Mouse (Mus musculus) left cerebral cortex, adult 2 months (tissue): ENCODE measurements around the gene Tesk1. TPM values are rescaled to one million over a fixed set of nuclear protein-coding genes. Genes with fewer than 3 reads are reported as not detected.
"Not testable (repeated sequence)": the region's sequence is repeated elsewhere in the genome, so short reads cannot be mapped to it uniquely, and the experiment has no call there.

Experiments used
- DNase-seq, 2 experiments: peaks; one replicate each; pipeline ENCODE4 v3.0.0; 2021 to 2022; ENCODE audit warnings: low spot score in 2 of 2, mixed read lengths in 1 of 2; ENCODE audit errors: extremely low spot score in 1 of 2
- H3K27ac ChIP-seq: fragments of 200-600 bp; 2 replicates; pipeline ENCODE4 v1.8.1; 2022
- H3K4me3 ChIP-seq: fragments of 200-600 bp; 2 replicates; pipeline ENCODE4 v1.8.1; 2022
- CTCF ChIP-seq: fragments of 200-600 bp; IDR thresholded peaks from 2 replicates; pipeline ENCODE4 v1.8.1; 2022; ENCODE audit warnings: antibody characterized with exemption, mild to moderate bottlenecking, moderate library complexity
- intact Hi-C: fragments of 180-260 bp; cut with DNase I; formaldehyde crosslinking; loops from one replicate; pipeline ENCODE4 v1.15.1; 2025
- total RNA-seq, 2 experiments: library from RNA; stranded (reverse); gene quantifications; 2 replicates each; pipeline ENCODE4 v1.2.3; 2021

The Tesk1 gene
- total RNA-seq, 2 experiments from 2014 or later, result 102 to 103 TPM

DNA sequence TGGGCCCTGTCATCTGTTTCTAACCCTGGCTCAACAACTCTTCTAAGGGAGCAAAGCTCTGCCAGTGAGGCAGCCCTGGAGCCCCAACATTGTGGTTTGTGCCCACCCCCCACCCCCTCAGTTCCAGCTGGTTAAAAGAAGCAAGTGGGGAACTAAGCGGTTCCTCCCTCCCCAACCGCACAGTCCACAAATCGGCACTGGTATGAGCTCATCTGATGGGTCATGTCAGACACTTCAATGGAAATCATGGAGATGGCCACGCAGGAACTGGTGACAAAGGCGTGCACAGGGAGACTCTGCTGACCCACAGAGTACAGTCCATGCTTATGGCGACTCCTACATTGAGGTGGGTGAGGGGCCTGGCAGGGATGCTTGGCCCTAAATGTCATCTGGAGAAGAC, 24.2 kb downstream of the Tesk1 start:
- TF ChIP-seq CTCF, result no peak
- intact Hi-C loops, result no loop called here
- Histone ChIP-seq H3K4me3 (no peak overlapping the region), H3K27ac (no peak overlapping the region)
- no peak for DNase-seq

DNA sequence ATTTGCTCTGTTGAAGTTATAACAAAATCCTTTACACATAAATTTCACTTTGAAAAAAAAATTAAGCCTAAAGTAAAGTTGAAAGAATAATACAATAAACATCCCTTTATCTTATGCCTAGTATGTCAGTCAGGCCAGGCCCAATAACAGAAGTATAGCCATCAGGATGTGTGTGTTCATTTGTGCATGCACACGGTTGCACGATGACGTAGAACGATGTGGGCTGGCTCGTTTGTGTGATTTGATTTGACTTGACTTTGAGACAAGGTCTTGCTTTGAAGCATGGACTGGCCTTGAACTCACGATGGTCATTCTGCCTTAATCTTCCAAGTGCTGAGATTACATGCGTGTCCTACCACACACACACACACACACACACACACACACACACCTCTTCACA, 25.1 kb downstream of the Tesk1 start:
- H3K4me3 ChIP-seq, result no peak overlapping the region
- TF ChIP-seq CTCF, result no peak
- intact Hi-C loops, result no loop called here
- no peak overlapping the region for H3K27ac ChIP-seq
- DNase-seq, result no peak

DNA sequence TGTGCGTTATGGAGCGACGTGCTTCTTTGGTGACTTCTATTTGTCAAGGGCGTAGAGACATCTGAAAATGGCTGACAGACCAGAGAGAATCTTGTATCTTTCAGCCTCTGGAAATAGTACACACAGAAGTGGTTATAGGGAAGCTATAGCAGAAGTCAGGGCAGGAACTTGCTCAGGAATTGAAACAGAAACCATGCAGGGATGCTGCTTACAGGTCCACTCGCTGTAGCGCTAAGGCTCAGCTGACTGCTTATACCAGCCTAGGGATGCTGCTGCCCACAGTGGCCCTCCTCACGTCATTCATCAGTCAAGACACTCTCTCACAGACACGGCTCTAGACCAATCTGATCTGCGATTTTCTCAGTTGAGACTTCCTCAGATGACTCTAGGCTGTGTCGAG, 28.6 kb downstream of the Tesk1 start:
- no peak for DNase-seq
- Histone ChIP-seq H3K4me3 (no peak overlapping the region), H3K27ac (no peak overlapping the region)
- intact Hi-C loops, result no loop called here
- TF ChIP-seq CTCF, result no peak

DNA sequence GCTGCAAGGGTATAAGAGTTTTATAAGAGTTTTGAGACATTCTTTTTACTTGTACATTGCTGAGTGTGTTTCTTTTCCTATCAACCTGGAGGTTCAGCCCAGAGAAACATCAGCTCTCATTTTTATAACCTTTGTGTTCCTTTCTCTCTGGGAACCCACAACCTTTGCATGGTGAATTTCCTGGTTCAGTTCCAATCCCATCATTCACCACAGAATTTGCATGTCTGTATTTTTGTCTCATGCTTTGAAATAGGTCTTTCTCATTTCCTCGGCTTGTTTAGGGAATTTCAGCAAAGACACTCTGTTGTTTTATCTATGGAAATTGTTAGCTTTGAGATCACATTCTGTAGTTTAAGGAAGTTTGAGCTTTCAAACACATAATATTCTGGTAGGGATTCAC, 31.9 kb downstream of the Tesk1 start:
- TF ChIP-seq CTCF, result no peak

DNA sequence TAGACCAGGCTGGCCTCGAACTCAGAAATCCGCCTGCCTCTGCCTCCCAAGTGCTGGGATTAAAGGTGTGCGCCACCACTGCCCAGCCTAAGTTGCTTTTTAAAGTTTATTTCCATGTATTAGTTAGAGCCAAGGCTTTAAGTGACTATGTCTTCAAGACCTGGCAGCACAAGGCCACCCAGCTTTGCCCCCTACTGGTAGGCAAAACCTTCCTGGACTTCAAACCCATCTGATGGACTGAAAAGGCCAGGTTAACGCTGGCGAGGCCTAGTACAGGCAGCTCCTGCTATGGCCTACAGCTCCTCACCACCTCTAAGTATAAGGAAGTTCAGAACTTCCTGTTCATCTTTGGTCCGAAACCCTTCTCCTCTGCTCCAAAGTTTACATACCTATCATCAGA, 34.9 kb downstream of the Tesk1 start:
- no peak; the same call in none of the 2 replicates for TF ChIP-seq CTCF
- intact Hi-C loops, result no loop called here
- no peak for DNase-seq
- Histone ChIP-seq H3K27ac (no peak overlapping the region), H3K4me3 (no peak overlapping the region)

More for the DNA sequence above, 31.9 kb downstream of the Tesk1 start:
- intact Hi-C loops, result no loop called here
- no peak overlapping the region for H3K27ac ChIP-seq
- no peak overlapping the region for H3K4me3 ChIP-seq
- DNase-seq, result no peak

DNA sequence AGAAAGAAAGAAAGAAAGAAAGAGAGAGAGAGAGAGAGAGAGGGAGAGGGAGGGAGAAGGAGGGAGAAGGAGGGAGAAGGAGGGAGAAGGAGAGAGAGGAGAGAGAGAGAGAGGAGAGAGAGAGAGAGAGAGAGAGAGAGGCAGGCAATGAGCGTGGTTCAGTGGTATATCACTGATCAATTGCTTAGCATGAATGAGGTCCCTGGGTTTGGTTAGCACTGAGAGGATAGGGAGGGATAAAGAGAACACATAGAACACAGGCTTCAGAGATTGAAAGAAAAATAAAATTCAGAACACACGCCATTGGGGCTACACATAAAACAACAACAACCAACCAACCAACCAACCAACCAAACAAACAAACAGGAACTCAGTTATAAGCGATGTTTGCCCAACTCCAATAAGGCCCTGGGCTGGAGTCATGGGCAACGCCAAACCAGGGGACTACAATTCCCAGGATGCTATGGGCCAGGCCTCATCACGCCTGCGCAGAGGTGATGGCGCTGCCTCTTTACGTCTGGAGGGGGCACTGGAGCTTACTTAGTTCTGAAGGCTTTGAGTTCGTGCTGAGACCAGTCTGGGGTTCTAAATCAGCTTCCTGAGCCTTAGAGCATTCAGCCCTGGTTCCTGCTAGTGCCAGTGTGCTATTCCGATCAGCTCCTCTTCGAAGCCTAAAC, 36.3 kb downstream of the Tesk1 start:
- peak overlapping the region; percentile 44 for H3K4me3 ChIP-seq
- H3K27ac ChIP-seq, result peak overlapping the region; percentile 62
- peak; percentile 61 for TF ChIP-seq CTCF
- peak; percentile 80 to 84 for DNase-seq
- intact Hi-C loops, result loop anchor here (1.0 kb wide), 1 partner anchor 36 kb away; no protein-coding TSS in a partner anchor

DNA sequence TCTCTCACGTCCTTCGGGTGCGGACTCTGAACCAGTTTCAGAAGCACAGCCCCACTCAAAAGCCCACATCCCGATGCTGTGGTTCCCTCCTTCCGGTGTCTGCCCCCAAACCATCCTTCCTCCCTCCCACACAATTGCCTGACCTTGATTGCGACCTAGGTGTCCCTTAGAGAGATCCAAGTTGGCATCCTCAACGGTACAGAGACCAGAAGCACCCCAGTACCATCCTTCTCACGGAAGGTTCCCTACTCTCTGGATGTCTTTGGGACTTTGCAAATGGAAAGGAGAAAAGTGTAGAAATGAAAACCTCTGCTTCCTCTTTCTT, 36.8 kb downstream of the Tesk1 start:
- Histone ChIP-seq H3K4me3 (peak overlapping the region; percentile 44), H3K27ac (peak overlapping the region; percentile 62)
- intact Hi-C loops, result loop anchor here (1.0 kb wide), 1 partner anchor 36 kb away; no protein-coding TSS in a partner anchor
- TF ChIP-seq CTCF, result no peak
- DNase-seq, result no peak

DNA sequence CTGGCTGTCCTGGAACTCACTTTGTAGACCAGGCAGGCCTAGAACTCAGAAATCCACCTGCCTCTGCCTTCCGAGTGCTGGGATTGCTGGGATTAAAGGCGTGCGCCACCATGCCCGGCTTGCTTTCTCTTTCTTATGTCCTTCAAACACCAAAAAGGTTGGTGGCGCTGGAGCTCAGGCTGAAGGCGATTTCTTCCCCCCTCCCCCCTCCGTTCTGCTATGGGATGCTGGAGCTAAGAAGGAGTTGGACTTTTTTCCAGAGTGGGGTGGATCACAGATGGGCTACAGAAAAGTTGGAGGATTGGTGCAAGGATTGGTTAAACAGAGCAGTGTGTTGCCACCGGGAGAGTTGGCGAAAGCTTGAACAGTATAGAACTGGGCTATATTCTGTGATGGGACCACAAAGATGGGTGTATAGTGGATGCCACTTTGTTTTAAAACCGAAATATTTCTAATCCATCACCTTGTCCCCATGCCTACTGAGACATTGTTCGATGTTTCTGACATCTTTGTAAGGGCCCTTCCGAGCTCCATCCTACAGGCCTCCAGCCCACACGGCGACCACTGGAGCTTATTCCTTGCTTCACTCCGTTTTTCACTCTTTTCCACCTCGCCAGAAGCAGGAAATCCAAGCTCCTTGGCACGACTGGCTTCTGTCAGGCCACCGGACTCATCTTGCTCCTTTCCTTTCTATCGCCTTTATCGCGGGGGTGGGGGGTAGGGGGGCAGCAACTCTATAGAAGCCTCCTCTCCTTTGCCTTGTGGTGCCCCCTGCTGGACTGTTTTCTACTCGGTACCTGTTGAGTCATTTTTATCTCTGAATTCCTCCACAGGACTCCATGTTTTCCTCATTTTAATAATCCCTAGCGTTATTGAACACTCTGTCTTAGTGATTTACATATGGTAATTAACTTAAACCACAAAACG, 37.4 kb downstream of the Tesk1 start:
- intact Hi-C loops, result loop anchor here (1.0 kb wide), 1 partner anchor 37 kb away; no protein-coding TSS in a partner anchor
- peak; percentile 55 for TF ChIP-seq CTCF
- H3K4me3 ChIP-seq, result no peak overlapping the region
- DNase-seq, result peak in 1 of 2 experiments; percentile 36
- no peak overlapping the region for H3K27ac ChIP-seq

DNA sequence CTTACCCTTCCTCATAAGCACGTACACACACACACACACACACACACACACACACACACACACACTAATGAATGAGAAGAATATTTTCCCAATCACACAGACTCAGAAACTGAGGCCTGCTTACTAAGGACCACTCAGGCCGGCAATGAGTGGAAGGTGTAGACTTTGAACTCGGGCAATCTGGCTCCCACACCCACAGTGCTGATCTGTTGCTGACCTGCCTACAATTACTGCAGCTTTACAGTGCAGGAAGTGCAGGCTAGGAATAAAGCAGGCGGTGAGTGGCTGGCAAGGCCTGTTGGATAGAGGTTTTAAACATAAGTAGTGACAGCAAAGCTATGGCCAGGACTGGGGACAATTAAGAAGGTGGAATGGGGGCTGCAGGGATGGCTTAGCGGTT, 39.2 kb downstream of the Tesk1 start:
- Histone ChIP-seq H3K27ac (no peak overlapping the region), H3K4me3 (no peak overlapping the region)
- intact Hi-C loops, result no loop called here
- TF ChIP-seq CTCF, result no peak
- no peak for DNase-seq

DNA sequence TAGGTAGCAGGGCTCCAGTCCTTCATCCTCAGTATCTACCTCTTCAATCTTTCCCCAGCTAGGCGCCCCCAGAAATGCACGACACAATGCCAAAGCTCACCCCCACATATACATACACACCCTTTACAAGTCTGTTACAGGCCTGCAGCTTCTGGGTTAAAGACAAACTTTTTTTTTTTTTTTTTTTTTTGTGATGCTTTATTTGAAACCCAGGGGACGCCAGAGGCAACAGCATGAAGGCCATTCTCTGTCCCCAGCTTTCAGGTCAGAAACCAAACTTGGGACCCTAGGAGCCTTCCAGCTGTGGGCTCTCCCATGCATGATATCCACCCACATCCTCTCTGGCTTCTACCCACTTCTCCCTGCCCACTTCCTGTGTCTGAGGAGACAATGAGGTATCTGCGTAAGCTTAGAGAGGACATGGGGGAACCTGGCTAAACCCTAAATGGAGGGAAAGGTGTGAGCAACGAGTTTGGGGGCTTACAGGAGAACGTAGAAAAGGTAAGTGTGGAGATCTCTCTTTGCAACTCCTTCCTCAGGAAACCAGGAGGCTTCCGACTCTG, 40.2 kb downstream of the Tesk1 start:
- DNase-seq, result no peak
- Histone ChIP-seq H3K4me3 (no peak overlapping the region), H3K27ac (no peak overlapping the region)
- intact Hi-C loops, result no loop called here
- no peak for TF ChIP-seq CTCF

DNA sequence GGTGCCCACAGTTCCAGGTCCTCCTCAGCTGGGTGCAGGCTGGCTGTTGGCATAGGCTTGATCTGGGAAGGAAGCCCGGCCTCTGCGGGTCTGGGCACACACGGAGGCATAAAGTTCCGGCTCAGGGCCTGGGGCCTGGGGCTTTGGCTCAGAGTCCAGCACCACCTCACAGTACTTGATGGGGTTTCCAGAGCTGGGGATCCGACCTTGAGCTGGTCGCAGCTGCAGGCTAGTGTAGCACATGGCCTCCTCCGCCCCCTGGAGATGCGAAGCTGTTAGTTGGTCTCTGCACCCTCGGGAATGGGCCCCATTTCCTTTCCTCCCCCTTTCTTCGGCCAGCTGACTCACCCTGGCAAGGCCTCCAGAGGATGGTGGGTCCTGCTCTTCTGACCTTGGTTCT, 40.9 kb downstream of the Tesk1 start:
- no peak for TF ChIP-seq CTCF
- DNase-seq, result no peak
- no peak overlapping the region for H3K27ac ChIP-seq
- H3K4me3 ChIP-seq, result no peak overlapping the region
- intact Hi-C loops, result no loop called here

DNA sequence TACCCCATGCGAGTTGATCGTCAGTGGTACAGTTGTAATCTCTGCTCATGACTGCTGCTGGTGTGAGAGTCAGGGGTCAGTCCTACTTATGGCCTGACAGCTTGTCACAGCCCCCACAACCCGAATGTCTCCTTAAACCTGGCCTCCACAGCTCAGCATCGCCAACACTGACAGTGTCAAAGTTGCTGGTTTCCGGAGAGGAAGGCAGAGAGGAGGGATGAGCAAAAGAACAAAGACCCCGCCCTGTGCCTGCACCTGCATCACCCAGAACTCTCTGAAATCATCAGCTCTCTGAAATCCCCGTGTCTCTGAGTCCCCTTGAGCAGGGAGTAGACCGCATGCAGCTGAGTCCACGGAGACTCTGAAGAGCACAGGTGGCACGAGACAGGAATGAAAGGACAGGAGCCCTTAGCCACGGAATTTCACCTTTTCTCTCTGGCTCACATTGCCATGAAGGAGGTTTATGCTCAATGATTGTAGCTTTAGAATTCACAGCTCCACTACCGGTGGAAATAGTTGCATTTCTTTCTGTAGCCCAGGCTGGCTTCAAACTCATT, 41.9 kb downstream of the Tesk1 start, which contains the start of gene Sit1:
TSS of gene Sit1 (minus strand) at position 200 of the 557 bp plus-strand sequence.
- Histone ChIP-seq H3K27ac (no peak within 1 kb of the TSS), H3K4me3 (no peak within 1 kb of the TSS)
- intact Hi-C loops, result no loop called here
- TF ChIP-seq CTCF, result no peak
- no peak for DNase-seq

DNA sequence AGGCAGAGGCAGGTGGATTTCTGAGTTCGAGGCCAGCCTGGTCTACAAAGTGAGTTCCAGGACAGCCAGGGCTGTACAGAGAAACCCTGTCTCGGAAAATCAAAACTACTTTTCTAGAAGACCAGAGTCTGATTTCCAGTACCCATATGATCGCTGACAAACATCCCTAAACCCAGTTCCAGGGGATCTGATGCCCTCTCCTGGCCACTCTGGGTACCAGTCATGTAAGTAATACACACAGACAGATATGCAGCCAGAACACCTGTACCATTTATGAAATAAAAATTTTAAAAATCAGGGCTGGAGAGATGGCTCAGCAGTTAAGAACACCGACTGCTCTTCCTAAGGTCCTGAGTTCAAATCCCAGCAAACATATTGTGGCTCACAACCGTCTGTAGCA, 43.9 kb downstream of the Tesk1 start:
- H3K4me3 ChIP-seq, intact Hi-C loops: not testable (repeated sequence)

More for the DNA sequence above, 43.9 kb downstream of the Tesk1 start:
- not testable (repeated sequence) for DNase-seq, H3K27ac ChIP-seq
